Mouse (Mus musculus) regulatory T cell (primary cell): ENCODE results near the gene Snx1.

Source experiments
- in situ Hi-C: fragments of 300-600 bp; cut with MboI, MseI; formaldehyde crosslinking; loops from one replicate; pipeline ENCODE4 v1.15.1; 2025; ENCODE audit warnings: high pct_unique_total_duplicates

The Snx1 gene

DNA sequence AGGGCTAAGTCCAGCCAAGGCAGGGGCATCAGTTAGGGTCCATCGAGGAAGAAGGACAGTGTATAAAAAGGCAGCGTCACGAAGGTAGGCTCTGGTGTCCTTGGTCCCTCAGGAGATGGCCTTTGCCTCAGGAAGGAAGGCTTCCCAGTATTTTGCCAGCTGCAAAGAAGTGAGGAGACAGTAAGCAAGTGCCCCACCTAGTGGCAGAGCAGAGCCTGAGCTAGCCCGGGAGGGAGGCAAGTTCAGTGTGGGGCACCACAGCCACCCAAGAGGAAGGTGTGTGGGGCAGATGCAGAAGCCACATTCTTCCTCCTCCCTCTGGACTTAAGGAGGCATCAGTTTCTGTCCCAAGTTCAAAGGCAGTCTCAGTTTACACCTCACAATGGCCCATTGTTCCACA is 38.0 kb downstream of the Snx1 start:
- in situ Hi-C loops = no loop called here

GRCm38 (mm10) chr9:66087062-66087461 is 39.3 kb downstream of the Snx1 start:
- in situ Hi-C loops = no loop called here

DNA sequence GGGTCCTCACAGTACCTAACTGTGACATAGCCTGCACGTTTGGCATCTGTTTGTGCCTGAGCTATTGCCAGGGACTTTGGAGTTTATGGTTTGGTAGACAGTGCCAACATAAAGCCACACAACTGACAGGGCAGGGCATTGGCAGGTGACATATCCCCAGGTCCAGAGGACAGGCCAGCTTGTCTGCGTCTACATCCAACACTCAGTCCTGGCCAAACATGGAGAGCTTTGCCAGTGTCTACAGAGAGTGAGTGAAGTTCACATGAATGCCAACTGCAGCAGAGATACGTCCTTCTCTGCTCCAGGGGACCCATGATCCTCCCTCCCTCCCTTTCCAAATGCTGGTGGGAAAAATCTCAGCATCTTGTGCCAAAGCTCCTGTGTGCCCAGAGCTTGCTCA is 42.2 kb downstream of the Snx1 start:
- in situ Hi-C loops = no loop called here

- in situ Hi-C loops = no loop called here
Measured at GRCm38 (mm10) chr9:66081999-66082398, 44.4 kb downstream of the Snx1 start.

- in situ Hi-C loops = no loop called here
Measured at GRCm38 (mm10) chr9:66080804-66081459, 45.5 kb downstream of the Snx1 start.

DNA sequence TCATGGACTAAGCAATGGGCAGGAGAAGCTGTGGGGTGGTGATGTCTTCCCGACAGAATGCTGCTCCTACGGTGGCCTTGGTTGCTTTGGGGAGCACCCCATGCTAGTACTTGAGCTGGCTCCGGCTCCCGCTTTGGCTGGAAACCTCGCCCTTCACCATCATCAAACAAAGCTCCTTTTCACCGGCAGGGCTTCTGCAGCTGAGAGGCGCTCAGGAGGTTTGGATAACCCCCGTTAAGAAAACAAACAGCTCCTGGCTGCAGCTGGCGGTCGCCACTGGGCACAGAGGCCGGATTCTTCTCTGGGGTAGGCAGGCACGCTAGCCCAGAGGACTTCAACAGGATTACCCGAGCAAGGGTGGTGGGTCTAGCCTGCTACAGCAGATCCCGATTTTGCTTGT is 47.9 kb downstream of the Snx1 start:
- in situ Hi-C loops = no loop called here

DNA sequence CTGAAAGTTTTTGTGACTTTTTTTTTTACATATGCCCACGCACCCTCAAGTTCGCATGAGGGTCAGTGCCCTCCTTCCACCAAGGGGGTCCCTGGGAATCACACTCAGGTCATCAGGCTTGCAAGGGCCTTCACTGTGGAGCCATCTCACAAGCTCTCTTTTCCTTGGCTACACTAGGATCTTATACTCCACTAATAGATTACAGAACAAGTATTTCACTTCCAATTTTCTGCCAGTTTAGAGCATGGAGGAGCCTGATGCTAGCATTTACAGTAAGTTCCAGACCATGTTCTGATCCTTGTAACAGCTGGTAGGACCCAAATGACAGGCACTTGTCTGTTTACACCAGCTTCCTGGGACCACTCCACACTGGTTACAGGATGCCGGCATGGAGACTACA is 48.3 kb downstream of the Snx1 start:
- in situ Hi-C loops = no loop called here

DNA sequence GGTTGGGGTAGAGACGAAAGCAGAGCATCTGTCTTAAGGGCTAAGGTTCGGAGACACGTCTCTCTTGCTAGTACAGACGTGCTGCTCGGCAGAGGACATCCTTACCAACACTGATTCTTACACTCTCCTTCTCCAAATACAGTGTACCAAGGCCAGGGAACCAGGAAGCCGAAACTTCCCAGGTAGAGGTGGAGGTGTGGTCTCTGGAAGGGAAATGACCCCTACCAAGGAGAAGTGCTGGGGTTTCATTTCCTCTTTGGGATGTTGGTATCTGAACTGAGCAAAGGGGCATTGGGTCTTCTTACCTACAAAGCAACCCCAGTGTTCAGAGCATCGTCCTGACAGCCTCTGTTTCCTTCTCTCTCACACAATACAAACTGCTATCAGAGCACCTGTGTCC is 53.6 kb downstream of the Snx1 start:
- in situ Hi-C loops = no loop called here

DNA sequence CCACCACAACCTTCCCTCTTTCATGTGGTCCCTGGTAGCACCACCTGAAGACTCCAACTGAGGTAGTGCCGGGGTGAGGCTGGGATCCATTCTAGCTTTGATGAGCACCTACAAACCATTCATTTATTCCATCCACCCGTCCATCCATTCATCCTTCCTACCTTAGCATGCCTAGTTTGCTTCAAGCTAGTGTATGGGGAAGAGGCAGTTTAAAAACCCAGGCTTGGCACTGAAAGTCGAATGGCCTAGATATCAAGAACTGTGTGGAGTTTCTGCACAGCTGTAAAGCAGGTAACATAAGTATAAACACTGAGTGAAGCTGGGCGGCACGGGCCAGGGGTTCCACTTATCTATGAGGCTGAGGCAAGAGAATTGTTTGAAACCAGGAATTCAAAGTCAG is 56.2 kb downstream of the Snx1 start:
- in situ Hi-C loops = no loop called here

GRCm38 (mm10) chr9:66069583-66069982 is 56.8 kb downstream of the Snx1 start, which contains the start of gene Snx22:
Gene Snx22, minus strand, starts transcription at chr9:66069719.
- in situ Hi-C loops = no loop called here

- in situ Hi-C loops = no loop called here
Measured at GRCm38 (mm10) chr9:66068971-66069391, 57.4 kb downstream of the Snx1 start.

DNA sequence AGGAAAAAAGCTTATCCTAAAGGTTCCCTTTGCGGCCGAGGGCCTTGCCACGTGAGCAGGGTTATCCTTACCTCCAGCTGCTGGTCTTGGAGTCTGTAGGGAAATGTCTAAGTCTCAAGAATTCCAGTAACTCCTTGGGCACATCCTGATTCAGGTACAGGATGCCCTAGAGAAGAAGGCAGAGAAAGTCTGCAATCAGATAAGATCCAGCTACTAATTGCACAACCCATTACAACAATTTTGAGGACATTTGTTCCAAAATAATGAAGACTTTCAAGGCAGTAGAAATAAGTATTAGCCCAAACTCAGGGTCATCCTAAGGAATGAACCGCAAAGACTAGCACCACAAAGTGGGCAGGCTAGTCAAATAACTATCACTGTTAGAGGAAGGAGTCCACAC is 58.3 kb downstream of the Snx1 start:
- in situ Hi-C loops = no loop called here

DNA sequence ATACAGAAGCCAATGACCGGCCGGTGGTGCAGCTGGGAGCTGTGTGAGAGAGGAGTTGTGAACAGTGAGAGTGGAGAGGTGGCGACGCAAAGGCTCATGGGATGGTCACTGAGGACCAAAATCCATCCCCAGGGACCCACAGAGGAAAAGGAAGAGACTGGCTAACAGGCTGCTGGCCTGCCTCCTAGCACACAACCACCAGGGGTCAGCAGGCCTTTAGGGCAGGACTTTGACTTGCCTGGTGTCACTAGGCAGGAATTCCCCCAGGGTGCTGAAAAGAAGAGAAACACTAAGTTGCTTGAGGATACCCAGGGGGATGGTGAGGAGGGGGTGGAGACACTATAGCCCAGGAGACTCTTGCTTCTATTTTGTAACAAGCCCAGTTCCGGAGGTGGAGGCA is 58.8 kb downstream of the Snx1 start:
- in situ Hi-C loops = no loop called here

DNA sequence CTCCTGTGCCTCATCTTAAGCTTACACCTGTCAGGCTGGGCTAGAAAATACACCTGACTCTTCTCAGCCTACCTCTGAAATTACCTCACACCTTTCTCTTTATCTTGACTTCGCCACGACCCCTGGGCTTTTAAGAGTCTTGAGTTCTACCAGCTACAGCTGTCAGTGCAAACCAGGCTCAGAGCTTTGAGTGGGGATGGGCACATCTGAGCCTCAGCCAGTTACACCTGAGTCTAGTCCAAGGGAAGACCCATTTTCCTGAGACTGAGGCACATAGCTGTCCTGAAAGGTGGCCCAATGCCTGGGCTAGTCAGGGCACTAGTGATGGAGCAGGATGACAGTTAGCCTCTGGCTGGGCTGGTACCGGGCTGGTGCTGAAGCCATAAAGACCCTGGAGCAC is 59.6 kb downstream of the Snx1 start:
- in situ Hi-C loops = no loop called here

GRCm38 (mm10) chr9:66064316-66064715 is 62.1 kb downstream of the Snx1 start:
- in situ Hi-C loops = no loop called here

GRCm38 (mm10) chr9:66063446-66063845 is 62.9 kb downstream of the Snx1 start:
- in situ Hi-C loops = no loop called here

GRCm38 (mm10) chr9:66061656-66062055 is 64.7 kb downstream of the Snx1 start:
- in situ Hi-C loops = no loop called here

- in situ Hi-C loops = no loop called here
Measured at GRCm38 (mm10) chr9:66060986-66061385, 65.4 kb downstream of the Snx1 start.

DNA sequence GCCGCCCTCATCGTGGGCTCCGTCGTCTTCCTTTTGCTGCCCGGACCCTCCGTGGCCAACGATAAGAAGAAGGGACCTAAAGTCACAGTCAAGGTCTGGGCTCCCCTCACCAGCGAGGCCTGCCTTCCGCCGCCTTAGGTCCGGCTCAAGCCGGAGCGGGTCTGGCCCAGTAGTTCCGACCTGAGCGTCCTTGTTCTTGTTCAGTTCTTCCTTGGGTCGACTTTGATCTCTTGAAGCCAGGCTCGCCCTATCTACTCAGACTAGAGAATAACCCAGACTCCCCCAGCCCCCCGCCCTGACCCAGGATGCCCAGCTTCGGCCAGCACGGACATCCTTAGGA is 66.1 kb downstream of the Snx1 start:
- in situ Hi-C loops = no loop called here

DNA sequence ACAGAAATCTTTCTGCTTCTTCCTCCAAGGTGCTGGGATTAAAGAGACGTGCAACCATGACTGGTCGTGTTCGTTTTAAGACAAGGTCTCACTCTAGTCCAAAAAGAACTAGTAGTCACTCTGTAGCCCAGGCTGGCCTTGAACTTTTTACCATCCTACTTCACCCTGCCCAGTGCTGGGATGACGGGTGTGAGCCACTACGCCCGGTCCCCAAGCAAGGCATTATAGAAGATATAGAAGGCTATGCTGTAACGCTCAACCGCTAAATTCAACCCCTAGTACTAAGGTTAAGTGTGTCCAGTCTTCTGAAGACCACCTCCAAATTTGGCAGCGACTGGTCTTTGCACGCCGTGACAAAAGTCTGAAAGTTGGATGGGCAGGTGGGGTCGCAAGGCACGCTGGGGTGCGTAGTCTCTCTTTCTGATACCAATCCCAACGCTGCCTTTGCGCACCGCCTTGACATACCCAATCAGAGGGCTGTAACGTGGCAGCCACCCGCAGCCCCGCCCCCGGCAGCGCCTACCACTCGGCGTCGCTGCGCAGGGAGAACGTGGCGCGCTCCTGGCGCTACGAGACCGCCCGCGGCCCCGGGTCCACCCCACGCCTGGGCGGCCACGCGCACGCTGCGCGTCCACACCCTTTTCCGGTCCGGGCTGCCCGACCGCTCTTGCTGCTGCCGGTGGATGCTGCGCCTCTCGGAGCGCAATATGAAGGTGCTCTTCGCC is 66.6 kb downstream of the Snx1 start, which contains the start of gene Ppib:
Gene Ppib, plus strand, starts transcription at position 640 of the 725 bp plus-strand sequence.
- in situ Hi-C loops = loop anchor here (5.0 kb wide), 1 partner anchor 1198 kb away; no protein-coding TSS in a partner anchor

DNA sequence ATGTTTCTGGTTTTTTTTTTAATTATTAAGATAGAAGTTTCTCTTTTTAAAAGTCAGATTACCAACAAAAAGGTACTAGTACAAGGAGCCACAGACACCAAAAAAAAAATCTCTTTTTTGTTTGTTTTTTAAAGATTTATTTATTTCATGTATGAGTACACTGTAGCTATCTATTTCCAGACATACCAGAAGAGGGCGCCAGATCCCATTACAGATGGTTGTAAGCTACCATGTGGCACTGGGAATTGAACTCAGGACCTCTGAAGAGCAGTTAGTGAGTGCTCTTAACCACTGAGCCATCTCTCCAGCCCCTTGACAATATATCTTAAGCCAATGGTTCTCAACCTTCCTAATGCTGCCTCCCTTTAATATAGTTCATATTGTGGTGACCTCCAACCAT is 72.8 kb downstream of the Snx1 start:
- in situ Hi-C loops = no loop called here

- in situ Hi-C loops = no loop called here
Measured at GRCm38 (mm10) chr9:66052731-66053130, 73.7 kb downstream of the Snx1 start.

GRCm38 (mm10) chr9:66051493-66051892 is 74.9 kb downstream of the Snx1 start:
- in situ Hi-C loops = no loop called here
